Mouse (Mus musculus) small intestine, adult 10 weeks (tissue): ENCODE data around the gene Prl3d3. TPM values are rescaled to one million over a fixed set of nuclear protein-coding genes. Genes with fewer than 3 reads are reported as not detected.

Experiments
- polyA plus RNA-seq: library from polyadenylated mRNA; stranded (reverse); fragments of 350-450 nt; fragmentation: Illumina TruSeq; extraction: RNeasy Lipid Tissue Mini Kit (QIAGEN cat#74804); gene quantifications from one replicate; pipeline ENCODE4 v1.2.3, GENCODE M21; 2014; ENCODE audit warnings: low replicate concordance

The Prl3d3 gene
- polyA plus RNA-seq: not detected

GRCm38 (mm10) chr13:27156490-27156889 lies at the start of gene Prl3d3:
Prl3d3 (plus strand) TSS chr13:27156790.

GRCm38 (mm10) chr13:27121398-27121797 lies 35.2 kb upstream of the Prl3d3 start, which contains the start of gene Prl3d2:
Prl3d2 (plus strand) TSS chr13:27121698.

GRCm38 (mm10) chr13:27196359-27196758 lies 39.8 kb downstream of the Prl3d3 start, which contains the start of gene Prl3c1:
Prl3c1 (plus strand) TSS chr13:27196659.

Other genes starting within 250 kb of the Prl3d3 start
- not detected for gene Prl, start 99.2 kb upstream of the Prl3d3 start, polyA plus RNA-seq
- not detected for gene Prl3d1, start 62.6 kb upstream of the Prl3d3 start, polyA plus RNA-seq
- not detected for gene Prl3d2, start 35.1 kb upstream of the Prl3d3 start, polyA plus RNA-seq
- not detected for gene Prl3c1, start 39.9 kb downstream of the Prl3d3 start, polyA plus RNA-seq
- not detected for gene Prl3b1, start 85.1 kb downstream of the Prl3d3 start, polyA plus RNA-seq
- not detected for gene Prl3a1, start 102.6 kb downstream of the Prl3d3 start, polyA plus RNA-seq
- not detected for gene Prl6a1, start 155.8 kb downstream of the Prl3d3 start, polyA plus RNA-seq
- not detected for gene Prl8a2, start 188.9 kb downstream of the Prl3d3 start, polyA plus RNA-seq
- gene Prl2b1, start 234.1 kb downstream of the Prl3d3 start, polyA plus RNA-seq: not detected